Mouse (Mus musculus) subcutaneous adipose tissue, adult 2 months (tissue): ENCODE measurements around the gene Angptl8. TPM values are rescaled to one million over a fixed set of nuclear protein-coding genes. Genes with fewer than 3 reads are reported as not detected.

Experiments used
- polyA plus RNA-seq: library from polyadenylated mRNA; depleted of rRNA; stranded (reverse); fragments of >200 nt; gene quantifications from 2 replicates; pipeline ENCODE4 v1.2.3, GENCODE M21; 2012; ENCODE audit warnings: low replicate concordance; rRNA removed

Angptl8 gene
- 88.4 and 128 TPM in 2 replicates for polyA plus RNA-seq

DNA sequence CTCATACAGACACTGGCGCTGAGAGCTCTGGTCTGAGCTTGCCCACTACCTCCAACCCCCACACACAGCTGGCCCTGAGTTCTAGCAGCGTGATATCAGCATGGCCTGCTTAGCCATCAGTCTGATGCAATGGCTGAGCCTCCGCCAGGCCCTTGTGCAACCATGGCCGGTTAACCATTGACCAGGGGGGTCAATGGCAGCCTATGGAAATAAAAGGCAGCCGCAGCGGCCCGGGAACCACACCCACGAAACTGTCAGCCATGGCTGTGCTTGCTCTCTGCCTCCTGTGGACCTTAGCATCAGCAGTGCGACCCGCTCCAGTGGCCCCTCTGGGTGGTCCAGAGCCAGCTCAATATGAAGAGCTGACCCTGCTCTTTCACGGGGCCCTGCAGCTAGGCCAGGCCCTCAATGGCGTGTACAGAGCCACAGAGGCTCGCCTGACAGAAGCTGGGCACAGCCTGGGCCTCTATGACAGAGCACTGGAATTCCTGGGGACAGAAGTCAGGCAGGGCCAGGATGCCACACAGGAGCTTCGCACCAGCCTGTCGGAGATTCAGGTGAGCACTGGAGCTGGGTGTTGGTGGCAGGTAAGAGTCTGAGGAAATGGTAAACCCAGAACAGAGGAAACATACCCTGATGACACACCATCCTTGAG lies at the start of gene Angptl8:
Angptl8 (plus strand) TSS at position 253 of the 655 bp plus-strand sequence.

DNA sequence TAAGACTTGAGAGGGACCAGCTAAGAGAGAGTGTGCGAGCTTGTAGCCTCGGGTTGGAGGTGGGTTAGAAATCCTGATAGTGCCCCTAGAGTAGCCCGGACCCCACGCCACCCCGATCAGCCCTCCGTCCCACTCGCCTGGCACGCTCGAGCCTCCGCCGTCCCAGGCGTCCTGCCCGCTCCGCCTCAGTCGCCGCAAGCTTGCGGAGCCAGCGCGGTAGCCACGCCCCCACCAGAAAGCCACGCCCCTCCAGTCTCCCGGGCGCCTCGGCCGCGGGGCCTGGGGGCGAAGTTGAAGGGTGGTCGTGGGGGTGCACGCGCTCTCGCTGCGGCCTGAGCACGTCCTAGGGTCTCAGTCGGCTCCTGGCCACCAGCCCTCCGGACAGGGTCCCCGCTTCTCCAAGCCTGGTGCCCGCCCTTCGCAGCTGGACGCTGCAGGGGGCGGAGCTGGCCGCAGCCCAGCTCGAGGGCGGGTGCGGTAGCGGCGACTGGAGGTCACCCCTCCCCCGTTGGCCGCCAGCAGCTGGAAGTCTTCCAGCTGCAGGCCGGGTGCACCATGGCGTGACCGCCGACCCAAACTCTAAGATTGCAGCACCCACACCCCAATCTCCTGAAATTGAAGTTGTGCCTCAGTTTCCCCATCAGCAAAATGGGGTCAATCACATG lies 36.8 kb upstream of the Angptl8 start, which contains the start of gene Kank2:
Kank2 (minus strand) TSS at position 400 of the 665 bp plus-strand sequence.

DNA sequence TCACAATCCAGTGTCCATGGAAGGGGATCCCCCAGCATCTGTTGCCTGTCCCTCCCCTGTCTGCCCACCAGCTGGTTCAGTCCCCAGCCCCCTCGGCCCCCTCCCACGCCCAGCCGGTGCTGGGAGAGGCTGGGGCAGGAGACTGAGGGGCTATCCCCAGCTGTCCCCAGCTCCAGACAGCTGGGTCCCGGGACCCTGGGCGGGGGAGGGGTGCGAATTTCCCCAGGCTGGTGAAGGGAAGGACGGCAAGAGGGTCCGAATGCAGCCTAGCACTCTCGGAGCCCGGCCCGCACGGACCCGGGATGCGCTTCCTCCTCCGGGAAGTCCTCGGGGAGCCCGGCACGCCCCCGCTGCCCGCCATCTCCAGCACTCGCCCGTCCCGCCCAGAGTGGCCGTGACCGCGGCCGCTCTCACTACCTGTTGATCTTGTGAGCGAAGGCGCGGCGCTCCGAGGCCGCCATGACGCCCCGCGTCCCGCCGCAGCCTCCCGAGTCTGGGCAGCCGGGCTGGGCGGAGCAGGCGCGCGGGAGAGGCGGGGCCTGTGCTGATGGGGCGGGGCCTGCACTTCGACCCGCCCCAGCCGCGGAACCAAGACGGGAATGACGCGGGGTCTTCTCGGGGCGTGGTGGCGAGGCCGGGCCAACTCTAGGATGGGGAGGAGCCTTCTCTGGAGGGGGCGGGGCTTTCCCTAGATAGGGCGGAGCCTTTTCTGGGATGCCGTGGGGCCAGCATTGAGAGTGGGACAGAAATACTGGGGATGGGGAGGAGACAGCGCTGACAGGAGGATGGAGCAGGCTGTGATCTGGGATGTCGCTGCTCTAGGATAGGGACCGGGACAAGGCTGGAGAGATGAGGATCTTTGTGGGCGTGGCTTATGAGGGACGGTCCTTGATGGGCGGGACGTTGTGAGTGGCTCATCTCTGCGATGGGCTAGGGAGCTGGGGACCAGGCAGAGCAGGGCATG lies 17.1 kb downstream of the Angptl8 start, which contains the start of gene Dock6:
Dock6 (minus strand) TSS at position 508 of the 964 bp plus-strand sequence.

Other genes starting within 250 kb of the Angptl8 start
- 24.4 and 33.7 TPM in 2 replicates for gene Timm29, start 242.8 kb upstream of the Angptl8 start, polyA plus RNA-seq
- 32.8 and 36.1 TPM in 2 replicates for gene Yipf2, start 242.7 kb upstream of the Angptl8 start, polyA plus RNA-seq
- 33.4 and 57.3 TPM in 2 replicates for gene Smarca4, start 219.3 kb upstream of the Angptl8 start, polyA plus RNA-seq
- 38.0 and 38.8 TPM in 2 replicates for gene Ldlr, start 112.0 kb upstream of the Angptl8 start, polyA plus RNA-seq
- 1.4 and 12.8 TPM in 2 replicates for gene Spc24, start 75.2 kb upstream of the Angptl8 start, polyA plus RNA-seq
- gene Kank2, start 36.8 kb upstream of the Angptl8 start, polyA plus RNA-seq = 57.7 and 93.8 TPM in 2 replicates
- gene Dock6, start 17.1 kb downstream of the Angptl8 start, polyA plus RNA-seq = 153 and 172 TPM in 2 replicates
- 104 and 231 TPM in 2 replicates for gene Rab3d, start 82.7 kb downstream of the Angptl8 start, polyA plus RNA-seq
- gene Ccdc159, start 92.0 kb downstream of the Angptl8 start, polyA plus RNA-seq = 10.3 and 13.2 TPM in 2 replicates
- 156 and 380 TPM in 2 replicates for gene Tmem205, start 92.0 kb downstream of the Angptl8 start, polyA plus RNA-seq
- gene Plppr2, start 101.5 kb downstream of the Angptl8 start, polyA plus RNA-seq = 15.4 and 26.3 TPM in 2 replicates
- 7.3 and 11.5 TPM in 2 replicates for gene Swsap1, start 120.2 kb downstream of the Angptl8 start, polyA plus RNA-seq
- 7.3 and 23.8 TPM in 2 replicates for gene Epor, start 128.0 kb downstream of the Angptl8 start, polyA plus RNA-seq
- gene Rgl3, start 153.9 kb downstream of the Angptl8 start, polyA plus RNA-seq = 16.3 and 35.2 TPM in 2 replicates
- gene Ccdc151, start 167.1 kb downstream of the Angptl8 start, polyA plus RNA-seq = 0.07 and 0.19 TPM in 2 replicates
- gene Prkcsh, start 167.3 kb downstream of the Angptl8 start, polyA plus RNA-seq = 71.3 and 86.6 TPM in 2 replicates
- gene Elavl3, start 216.5 kb downstream of the Angptl8 start, polyA plus RNA-seq = 0.22 and 0.56 TPM in 2 replicates
- gene Gm49318, start 235.7 kb downstream of the Angptl8 start, polyA plus RNA-seq = not detected in 2 replicates
- gene Zfp653, start 235.9 kb downstream of the Angptl8 start, polyA plus RNA-seq = 14.6 and 26.8 TPM in 2 replicates
- gene Ecsit, start 249.9 kb downstream of the Angptl8 start, polyA plus RNA-seq = 56.9 and 69.5 TPM in 2 replicates